Mouse (Mus musculus): ENCODE measurements around the gene Itpr3. TPM values are rescaled to one million over a fixed set of nuclear protein-coding genes. Genes with fewer than 3 reads are reported as not detected.

Gene Itpr3
- total RNA-seq, 2 experiments from 2014 or later, result 3.6 to 6.2 TPM

DNA sequence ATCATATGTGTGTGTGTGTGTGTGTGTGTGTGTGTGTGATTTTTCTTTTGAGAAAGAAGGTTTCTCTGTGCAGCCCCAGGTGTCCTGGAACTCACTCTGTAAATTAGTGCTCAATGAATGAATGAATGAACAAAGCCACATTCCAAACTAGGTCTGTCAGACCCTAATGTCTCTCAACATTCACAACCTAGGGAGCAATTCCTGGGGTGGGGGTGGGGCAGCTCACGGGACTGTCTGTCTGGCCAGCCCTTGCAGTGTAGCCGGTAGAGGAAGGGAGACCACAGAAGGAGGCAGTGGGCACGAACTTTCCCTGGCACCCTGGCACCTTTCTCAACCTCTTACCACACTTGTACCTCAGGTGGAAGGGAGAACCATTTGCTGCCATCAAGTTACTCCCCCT is 77.6 kb downstream of the Itpr3 start:
- no peak for ATAC-seq (replicated peaks; ENCODE audit: poor library complexity)

DNA sequence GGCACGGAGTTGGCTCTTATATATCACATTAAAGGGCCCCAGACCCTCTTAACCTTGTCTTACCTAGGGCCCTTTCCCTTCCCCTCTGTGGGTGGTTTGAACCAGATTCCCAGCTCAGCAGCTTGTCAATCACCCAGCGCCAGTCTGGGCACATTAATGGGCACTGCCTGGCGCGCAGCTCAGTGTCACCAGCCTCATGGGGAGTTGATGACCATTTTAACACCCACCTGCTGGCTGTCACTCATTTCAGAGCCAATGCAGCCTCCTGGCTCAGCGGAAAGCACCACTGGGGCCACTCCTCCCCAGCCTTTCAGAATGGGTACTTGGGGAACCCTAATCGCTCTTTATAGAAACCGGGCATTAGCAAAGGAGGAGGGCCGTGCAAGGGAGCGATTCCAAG is 81.3 kb downstream of the Itpr3 start:
- ATAC-seq (replicated peaks; ENCODE audit: poor library complexity), result no peak

DNA sequence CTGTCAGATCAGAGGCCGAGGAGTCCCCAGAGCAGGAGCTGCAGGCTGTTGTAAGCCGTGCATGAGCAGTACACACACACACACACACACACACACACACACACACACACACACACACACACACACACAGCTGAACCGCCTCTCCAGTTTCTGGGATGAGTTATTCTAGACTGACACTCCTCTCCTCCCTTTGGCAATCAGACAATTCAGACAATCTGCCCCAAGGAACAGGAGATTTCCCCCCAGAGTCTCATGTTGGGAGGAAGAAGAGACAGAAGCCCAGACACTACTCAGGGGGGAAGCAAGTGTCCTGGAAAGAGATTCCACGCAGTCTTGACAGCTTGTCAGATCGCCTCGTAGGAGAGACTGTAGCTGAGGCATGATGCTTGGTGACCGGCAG is 82.2 kb downstream of the Itpr3 start:
- no peak for ATAC-seq (replicated peaks; ENCODE audit: poor library complexity)

DNA sequence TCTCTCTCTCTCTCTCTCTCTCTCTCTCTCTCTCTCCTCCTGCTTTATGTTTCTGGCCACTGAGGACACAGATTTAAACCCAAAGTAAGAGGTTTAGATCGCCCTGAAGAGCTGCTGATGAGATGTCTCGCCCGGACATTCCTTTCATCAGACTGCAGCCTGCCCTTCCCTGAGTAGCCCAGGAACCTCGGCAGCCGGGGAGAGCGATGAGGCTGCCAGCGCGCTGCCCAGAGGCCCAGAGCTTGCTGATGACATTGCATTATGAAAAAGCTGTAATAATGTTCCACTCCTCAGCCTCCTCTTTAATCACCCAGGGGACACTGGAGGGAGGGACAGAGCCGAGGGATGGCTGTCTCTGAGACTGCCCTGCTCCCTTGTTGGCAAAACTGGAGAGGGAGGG is 83.2 kb downstream of the Itpr3 start:
- no peak for ATAC-seq (replicated peaks; ENCODE audit: poor library complexity)

DNA sequence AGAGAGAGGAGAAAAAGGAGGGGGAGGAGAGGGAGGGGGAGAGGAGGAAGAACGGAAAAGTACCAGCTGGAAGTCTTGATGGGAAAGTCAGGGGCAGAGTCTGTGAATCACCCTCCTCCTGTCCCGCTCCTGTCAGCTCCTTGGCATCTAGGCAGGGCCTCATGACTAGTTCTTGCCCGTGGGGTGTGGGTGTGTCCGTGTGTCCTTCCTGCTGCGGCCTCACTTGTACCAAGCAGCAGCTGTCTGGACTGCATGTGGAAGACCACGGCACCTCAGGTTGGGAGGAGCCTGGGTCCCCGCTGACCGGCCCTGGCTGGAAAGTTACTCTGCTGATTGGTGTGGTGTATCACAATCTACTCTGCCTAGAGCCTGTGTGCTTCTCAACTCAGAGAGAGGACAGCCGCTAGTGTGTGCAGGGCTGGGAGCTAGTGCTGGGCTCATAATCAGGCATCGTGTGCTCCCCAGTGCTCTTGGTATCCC is 84.9 kb downstream of the Itpr3 start:
- no peak for ATAC-seq (replicated peaks; ENCODE audit: poor library complexity)

DNA sequence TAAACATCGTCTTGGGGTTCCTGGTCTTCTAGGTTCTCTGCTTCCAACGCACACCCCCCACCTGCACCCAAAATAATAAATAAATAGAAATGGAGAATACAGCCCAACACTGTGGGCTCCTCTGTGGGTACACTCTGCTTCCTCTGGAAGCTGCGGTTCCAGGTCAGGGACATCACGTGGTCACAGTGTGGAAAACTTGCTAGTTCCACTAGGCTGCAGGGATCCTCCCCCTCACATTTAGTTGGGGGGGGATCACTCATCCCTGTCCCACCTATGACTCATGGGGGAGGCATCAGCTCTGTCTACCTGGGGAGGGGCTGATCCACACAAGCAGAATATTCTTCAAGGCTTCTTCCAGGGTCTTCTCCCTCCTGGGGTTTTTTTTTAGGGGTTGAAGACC is 87.0 kb downstream of the Itpr3 start:
- ATAC-seq (replicated peaks; ENCODE audit: poor library complexity), result no peak

DNA sequence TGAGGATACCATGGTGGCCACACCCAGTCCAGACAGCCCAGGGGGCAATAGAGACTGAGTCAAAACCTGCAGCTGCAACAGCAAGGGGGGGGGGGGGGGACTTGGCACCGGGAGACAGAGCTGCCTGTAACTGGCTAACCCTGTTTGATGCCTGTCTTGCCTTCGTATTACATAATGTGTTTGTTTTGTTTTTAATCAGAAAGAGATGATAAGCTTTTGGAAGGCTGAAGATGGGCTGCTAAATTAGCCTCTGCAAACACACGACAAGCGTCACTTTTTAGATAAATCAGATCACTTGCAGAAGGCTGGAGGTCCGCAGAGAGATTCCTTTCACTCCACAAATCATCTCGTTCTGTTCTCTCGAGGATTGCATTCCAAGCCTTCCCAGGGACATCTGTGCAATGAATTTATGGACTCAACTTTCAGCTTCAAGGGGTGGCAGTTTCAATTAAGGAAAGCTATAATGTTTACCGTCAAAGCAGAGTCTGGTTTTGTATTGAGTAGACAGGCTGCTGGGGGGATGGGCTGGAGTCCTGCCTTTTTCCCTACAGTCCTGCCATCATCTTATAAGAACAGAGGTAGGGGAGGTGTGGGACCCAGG is 89.3 kb downstream of the Itpr3 start:
- no peak for ATAC-seq (replicated peaks; ENCODE audit: poor library complexity)

DNA sequence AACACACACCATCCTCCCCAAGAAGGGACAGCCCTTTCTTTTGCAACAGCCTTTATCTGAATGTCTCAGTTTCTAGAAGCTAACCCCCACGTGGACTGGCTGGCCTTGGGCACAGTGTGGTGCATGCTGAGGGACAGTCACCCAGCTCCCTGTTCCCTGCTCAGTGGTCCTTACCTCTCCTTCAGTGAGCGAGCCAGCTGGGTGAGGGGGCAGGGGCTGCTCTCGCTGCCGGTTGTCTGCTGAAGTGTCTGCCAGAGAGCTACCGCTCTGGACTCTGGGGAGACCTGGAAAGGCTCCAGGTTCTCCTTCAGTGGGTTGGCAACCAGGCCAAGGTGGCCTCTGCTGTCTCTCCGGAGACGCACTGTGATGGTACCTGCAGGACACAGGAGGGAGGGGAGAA is 93.8 kb downstream of the Itpr3 start:
- ATAC-seq (replicated peaks; ENCODE audit: poor library complexity), result no peak

DNA sequence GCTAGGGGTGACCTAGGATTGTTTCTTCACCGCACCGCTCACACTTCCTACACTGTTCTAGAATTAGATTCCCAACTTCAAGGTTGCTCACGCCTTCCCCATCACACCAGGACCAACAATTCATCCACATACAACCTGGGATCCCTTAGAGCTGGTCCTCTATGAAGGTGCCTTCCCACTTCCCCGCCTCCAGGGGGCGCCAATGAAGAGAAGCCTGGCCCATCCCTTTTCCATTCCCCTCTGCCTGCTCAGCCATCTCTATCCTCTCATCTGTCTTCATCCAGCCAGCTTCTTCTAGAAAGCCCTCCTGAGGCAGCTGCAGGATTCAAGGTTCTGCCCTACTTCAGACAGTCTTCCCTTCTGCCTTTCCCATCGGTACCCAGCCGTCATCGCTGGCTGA is 94.3 kb downstream of the Itpr3 start:
- ATAC-seq (replicated peaks; ENCODE audit: poor library complexity), result peak; percentile 40; the same call in 1 of the 2 replicates

DNA sequence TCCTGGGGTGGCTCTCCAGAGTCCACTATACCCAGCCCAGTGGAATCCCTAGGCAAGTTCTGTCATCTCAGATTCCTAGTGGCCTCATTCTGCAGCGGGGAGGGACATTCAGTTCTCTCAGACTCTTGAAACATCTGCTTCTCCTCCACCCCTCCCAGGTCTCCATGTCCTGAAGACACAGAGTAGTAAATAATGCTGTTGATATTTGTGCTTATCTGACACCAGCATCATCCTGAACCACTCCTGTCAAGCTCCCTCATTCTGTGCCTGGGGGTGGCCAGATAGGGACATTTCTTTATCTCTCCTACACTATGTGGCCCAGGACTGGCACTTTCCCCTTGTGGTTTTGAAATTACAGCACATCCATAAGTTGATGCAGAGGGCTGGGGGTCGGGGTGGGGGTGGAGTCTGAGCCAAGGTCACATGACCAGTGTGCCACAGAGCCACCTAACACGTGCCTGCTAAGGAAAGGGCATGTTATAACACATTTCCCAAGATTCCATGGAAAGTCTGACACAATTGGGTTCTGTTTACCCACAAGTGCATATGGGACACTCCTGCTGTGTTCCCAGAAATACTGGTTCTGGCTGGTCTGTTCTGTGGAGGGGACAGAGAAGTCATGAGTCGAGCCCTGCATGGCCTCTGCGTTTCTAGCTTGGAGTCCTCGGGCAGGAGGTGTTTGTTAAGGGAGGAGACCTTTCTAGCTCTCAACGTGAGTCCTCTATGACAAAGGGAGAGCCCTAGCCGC is 96.0 kb downstream of the Itpr3 start:
- peak; percentile 91 for ATAC-seq (replicated peaks; ENCODE audit: poor library complexity)

DNA sequence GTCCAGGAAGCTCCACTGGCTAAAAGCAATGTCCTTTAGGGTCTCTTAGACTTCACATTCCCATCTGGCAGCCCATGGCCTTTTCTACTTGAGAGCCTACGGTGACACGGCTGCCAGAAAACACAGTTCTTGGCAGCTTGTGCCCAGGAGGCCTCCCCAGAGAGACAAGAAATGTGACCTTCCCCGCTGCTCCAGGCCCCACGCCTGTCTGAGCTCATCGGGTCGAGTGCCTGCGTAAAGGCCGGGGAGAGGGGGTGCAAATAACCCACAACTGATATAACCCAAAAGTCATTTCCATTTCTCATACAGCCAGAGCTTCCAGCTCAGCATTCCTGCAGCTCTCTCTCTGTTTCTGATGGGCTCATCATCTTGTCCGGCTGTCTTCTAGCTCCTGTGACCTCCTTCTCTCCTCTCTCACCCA is 96.7 kb downstream of the Itpr3 start:
- no peak for ATAC-seq (replicated peaks; ENCODE audit: poor library complexity)

DNA sequence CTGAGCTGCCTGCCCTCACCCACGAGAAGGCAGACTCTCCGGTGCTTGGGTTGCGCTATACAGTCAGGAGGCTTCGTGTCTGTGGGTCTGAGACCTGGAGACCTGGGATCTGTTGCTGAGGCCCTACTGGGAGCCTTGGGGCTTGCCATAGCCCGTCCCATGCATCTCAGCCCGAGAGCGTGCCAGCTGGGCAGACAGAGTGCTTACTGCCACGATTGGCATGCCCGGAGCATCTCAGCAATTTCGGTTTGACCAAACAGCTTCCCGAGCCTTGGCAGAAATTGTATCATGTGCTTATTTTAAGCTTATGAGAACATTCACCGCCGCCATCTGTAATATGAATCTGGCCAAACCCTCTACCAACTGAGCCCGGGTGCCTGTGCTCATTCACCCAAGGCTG is 97.2 kb downstream of the Itpr3 start:
- no peak for ATAC-seq (replicated peaks; ENCODE audit: poor library complexity)

DNA sequence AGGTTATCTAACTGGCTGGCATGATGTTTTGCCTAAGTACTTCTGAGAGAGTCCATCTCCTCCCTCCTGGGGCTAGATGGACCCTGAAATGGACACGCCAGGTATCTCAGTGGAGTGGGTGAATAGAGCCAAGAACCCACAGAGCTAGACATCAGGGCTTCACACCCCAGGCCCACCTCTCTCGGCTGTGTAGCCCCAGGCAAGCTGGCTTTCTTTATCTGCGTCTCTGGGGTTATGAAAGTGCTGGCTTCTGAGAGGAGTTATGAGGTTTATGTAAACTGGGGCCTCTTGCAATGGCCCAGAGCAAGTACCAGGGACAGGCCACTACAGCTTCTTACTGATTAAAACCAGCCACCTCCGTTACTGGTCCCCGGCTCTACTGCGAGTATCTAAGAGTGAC is 97.8 kb downstream of the Itpr3 start:
- no peak for ATAC-seq (replicated peaks; ENCODE audit: poor library complexity)

DNA sequence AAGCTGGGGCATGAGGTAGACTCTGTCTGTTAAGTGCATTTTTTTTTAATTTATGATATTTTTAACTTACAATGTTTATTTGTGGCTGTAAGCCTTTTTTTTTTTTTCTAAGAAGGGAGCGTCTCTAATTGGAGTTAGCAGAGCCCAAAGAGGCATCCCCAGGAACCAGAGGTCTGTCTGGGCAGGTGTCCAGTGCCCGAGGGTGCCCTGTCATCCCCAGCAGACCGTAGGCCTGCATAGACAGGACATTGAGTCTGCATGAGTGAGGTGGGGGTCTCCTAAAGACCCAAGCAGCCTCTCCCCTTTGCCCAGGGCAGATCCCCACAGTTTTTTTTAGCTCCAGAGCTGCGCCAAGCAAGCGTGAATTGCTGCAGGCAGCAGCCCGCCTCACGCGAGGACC is 98.6 kb downstream of the Itpr3 start:
- ATAC-seq (replicated peaks; ENCODE audit: poor library complexity), result no peak

DNA sequence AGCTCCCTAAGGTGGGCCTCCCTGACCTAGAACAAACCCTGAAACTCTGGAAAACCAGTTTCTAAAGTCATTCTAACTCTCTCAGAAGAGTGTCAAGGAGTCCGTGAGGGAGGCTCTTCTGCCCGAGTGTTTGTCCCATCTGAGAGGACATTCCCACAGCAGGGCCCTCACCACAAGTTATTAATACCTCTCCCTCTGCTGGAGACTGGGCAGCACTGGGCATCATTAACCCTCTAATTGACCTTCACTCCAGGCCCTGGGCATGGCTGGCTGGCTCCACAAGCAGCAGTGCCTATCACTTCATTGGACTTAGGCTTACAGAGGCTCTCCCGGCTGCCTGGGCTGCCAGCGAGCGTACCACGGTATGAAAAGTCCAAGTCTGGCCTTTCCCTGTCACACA is 101.3 kb downstream of the Itpr3 start:
- ATAC-seq (replicated peaks; ENCODE audit: poor library complexity), result no peak

DNA sequence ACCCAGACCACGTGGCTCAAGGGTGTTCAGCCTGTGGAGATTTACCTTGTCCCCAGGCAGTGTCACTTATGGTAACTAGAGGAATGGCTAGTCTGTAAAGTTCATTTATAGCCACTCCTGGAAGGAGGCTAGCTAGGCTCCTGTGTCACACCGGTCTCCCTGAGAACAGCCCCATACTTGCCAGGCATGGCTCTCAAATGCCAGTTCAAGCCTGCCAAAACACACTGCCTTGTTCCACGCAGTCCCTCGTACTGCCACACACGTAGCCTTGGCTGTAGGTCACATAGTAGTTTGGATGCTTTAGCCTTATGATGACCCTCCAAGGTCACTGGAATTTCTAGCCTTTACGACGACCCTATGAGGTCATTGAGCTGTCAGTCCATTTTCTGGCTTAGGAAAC is 102.1 kb downstream of the Itpr3 start:
- no peak for ATAC-seq (replicated peaks; ENCODE audit: poor library complexity)

DNA sequence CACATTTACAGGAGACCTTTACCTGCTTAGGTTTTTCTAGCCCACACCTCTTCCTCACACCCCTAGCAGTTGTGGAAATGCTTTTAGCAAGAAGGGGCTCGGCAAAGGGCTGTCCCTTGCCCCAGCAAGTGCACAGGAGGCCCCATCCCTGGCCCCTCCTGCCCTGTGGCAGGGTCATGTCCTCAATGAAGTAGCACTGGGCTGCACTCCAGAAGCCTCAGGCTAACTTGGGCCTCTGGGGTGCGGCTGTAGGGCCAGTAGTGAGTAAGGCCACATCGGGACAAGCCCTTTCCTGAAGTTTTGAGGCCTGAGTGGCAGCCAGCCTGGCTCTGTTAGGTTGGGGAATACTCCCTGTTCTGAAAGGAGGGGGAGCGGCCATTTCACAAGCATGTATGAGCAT is 103.8 kb downstream of the Itpr3 start:
- ATAC-seq (replicated peaks; ENCODE audit: poor library complexity), result no peak

DNA sequence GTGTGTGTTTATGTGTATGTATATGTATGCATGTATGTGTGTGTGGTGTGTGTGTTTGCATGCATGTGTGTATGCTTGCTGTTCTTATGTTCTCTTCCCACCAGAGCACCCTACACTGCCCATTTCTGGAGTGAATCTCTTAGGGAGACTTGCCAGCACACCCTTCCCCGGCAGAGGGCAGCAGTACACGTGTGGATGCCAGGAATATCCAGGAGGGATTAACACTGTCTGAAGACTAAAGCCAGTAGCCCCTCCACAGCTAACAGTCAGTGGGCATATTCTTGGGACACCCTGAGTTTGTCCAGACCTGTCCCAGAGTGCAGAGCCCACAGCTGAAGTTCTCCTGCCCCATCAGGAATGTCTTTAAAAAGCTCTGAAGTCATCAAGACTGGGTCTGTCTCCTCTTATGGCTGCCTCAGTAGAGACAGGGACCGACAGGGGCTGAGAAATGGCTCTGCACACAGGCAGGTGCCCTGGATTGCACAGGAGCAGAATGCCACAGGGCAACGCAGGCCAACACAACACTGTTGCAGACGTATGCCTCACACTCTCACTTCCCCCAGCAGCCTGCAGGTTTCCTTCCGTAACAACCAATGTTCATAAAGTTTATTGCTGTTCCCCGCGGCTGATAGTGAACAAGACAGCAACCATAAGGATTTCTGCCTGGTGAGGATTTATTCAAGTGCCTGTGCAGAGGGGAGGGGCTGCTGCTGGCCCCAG is 108.1 kb downstream of the Itpr3 start:
- 0 out of 2 replicates have a peak, but pooled peaks have one; percentile 39 for ATAC-seq (replicated peaks; ENCODE audit: poor library complexity)

DNA sequence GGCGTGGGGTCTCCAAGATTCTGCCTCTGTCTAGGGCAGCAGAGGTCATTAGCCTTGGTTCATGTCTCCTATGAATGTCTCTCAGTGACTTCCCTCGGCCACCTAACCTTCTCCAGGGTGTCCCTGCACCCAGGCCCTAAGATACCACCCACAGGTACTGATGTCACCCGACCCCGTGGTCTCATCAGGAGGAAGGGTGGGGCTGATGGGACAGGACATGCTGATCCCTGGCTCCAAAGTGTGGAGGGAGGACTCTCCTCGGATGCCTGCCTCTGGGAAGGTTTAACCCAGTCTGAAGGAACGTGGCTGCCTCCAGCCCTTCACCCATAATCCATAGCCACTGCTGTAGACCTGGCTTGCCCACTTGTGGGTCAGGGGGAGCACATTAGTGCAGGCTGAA is 109.8 kb downstream of the Itpr3 start:
- no peak for ATAC-seq (replicated peaks; ENCODE audit: poor library complexity)

DNA sequence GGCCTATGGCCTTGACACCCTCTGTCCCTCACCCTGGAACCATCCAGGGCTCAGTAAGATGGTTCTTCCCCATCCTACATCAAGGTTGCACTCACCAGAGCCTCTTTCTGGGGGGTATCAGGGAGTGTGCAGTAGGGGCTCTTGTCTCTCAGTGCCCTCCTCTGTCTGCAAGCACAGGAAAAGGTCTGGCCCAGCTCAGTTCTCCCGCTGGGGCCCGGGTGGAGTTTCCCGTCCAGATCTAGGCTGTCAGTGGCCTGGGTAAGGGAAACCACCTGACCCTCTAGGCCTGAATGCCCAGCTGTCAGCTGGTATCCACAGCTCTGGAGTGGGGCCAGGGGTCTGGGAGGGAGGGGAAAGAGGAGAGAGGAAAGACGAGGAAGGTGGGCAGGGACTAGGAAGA is 110.4 kb downstream of the Itpr3 start, which contains the start of gene Ip6k3:
Gene Ip6k3, minus strand, starts transcription at position 251 of the 400 bp plus-strand sequence.
- no peak for ATAC-seq (replicated peaks; ENCODE audit: poor library complexity)

DNA sequence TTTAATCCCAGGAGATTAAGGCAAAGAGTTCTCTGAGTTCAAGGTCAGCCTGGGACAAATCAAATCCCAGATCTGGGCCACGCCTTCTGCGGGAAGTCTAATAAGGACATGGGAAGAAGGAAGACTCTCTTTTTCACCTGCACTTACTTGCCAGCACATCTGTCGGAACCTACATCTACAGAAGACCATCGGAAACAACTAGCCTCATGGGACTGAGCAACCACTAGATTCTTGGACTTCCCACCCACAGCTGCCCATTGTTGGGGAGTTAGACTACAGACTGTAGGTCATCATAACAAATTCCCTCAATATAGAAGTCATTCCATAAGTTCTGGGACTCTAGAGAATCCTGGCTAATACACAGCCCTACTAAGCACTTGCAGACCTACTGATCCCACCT is 111.5 kb downstream of the Itpr3 start:
- no peak for ATAC-seq (replicated peaks; ENCODE audit: poor library complexity)

Measured in megakaryocyte progenitor cell, adult 5-6 weeks (primary cell).